ENCODE assay signal across 9 mouse cellular contexts in genomic region chr11:70351868-70352267, GRCm38 (mm10). TPM values are rescaled to one million over a fixed set of nuclear protein-coding genes. Genes with fewer than 3 reads are reported as not detected.
DNase-seq lines count a peak whose midpoint lies in the region; ATAC-seq and TF ChIP-seq lines count a peak whose summit lies in the region.
"Had no signal": no experiment of that assay in that cellular context is flagged by ENCODE, and none has a peak within 500 bp of the region (broad histone marks: within the 10 kb centered on the region; RNA-seq: fewer than 3 reads in every experiment).

TSS of gene Alox15 (minus strand) at chr11:70352031.

- no peaks in the 10 kb centered on the region for H3K9me3 ChIP-seq in heart, embryonic 13.5 days
- H3K9me3 ChIP-seq in liver, embryonic 13.5 days (replicated peaks) = no peaks in the 10 kb centered on the region

- H3K27me3 ChIP-seq in heart, embryonic 13.5 days (replicated peaks) = peaks cover 83% of the 10 kb centered on the region
- H3K27me3 ChIP-seq in liver, embryonic 13.5 days = peaks cover 71% of the 10 kb centered on the region

- H3K27ac ChIP-seq in heart, embryonic 13.5 days (replicated peaks) = no peak within 1 kb of the TSS
- no peak within 1 kb of the TSS for H3K27ac ChIP-seq in liver, embryonic 13.5 days
- H3K27ac ChIP-seq in layer of hippocampus, adult 2 months = no peak within 1 kb of the TSS
- H3K27ac ChIP-seq: macrophage had no signal

- no peak for TF ChIP-seq CTCF in layer of hippocampus, adult 2 months (conservative IDR thresholded peaks at IDR 0.05)

- no peak for ATAC-seq in heart, embryonic 13.5 days (ENCODE audit: extremely low read depth, insufficient number of reproducible peaks, low FRiP score, low TSS enrichment)
- no peak for ATAC-seq in liver, embryonic 13.5 days (ENCODE audit: low read depth)
- ATAC-seq in erythroid progenitor cell, adult 5-6 weeks (replicated peaks; ENCODE audit: low FRiP score, poor library complexity, severe bottlenecking) = no peak

- DNase-seq in kidney, postnatal 4 days = peak; percentile 20 to 21
- DNase-seq in kidney, postnatal 10 days = no peak
- peak; percentile 12 for DNase-seq in liver, embryonic 13.5 days
- peak; percentile 15 for DNase-seq in retina, embryonic 14.5 days (ENCODE audit: low spot score)
- DNase-seq in adrenal gland, postnatal 4 days (ENCODE audit: low spot score in 2 of 2) = no peak
- no peak for DNase-seq in layer of hippocampus, adult 2 months (ENCODE audit: low spot score in 2 of 2)

- H3K9ac ChIP-seq in heart, embryonic 13.5 days = peak within 1 kb of the TSS; percentile 52
- H3K9ac ChIP-seq in liver, embryonic 13.5 days = no peak within 1 kb of the TSS

- H3K4me1 ChIP-seq in heart, embryonic 13.5 days = peaks cover 9% of the 10 kb centered on the region
- H3K4me1 ChIP-seq in liver, embryonic 13.5 days (replicated peaks) = peaks cover 10% of the 10 kb centered on the region

- peak within 1 kb of the TSS; percentile 74 for H3K4me2 ChIP-seq in heart, embryonic 13.5 days
- peak within 1 kb of the TSS; percentile 59 for H3K4me2 ChIP-seq in liver, embryonic 13.5 days

- no peaks in the 10 kb centered on the region for H3K36me3 ChIP-seq in heart, embryonic 13.5 days
- H3K36me3 ChIP-seq in liver, embryonic 13.5 days = no peaks in the 10 kb centered on the region

- peak within 1 kb of the TSS; percentile 46 for H3K4me3 ChIP-seq in heart, embryonic 13.5 days
- H3K4me3 ChIP-seq in liver, embryonic 13.5 days (replicated peaks) = peak within 1 kb of the TSS; percentile 37
- H3K4me3 ChIP-seq in layer of hippocampus, adult 2 months = no peak within 1 kb of the TSS; the same call in 1 of the 2 replicates

- WGBS in heart, embryonic 13.5 days = 1% methylated on average over 19 of the region's 19 CpGs
- WGBS in liver, embryonic 13.5 days (ENCODE audit: insufficient replicate concordance) = 2% methylated on average over 19 of the region's 19 CpGs

RNA-seq across cellular contexts. Expression of gene Alox15, which starts in this region (rescaled TPM):
- 0.05 TPM in 1 of 2 replicates, not detected in the other for polyA plus RNA-seq in heart, embryonic 13.5 days (2015; fragmentation: Nextera tagmentation; extraction: Ambion mirVana)
- 1.1 TPM in 2 replicates for polyA plus RNA-seq in liver, embryonic 13.5 days (2015; fragmentation: Nextera tagmentation; extraction: Ambion mirVana)
- total RNA-seq in erythroid progenitor cell, adult 5-6 weeks (2015; ENCODE audit: low replicate concordance) = 5.4 and 17.6 TPM in 2 replicates
- total RNA-seq in erythroid progenitor cell, adult 5-6 weeks (2017; ENCODE audit: low replicate concordance) = 3.6 and 5.7 TPM in 2 replicates
- total RNA-seq in adrenal gland, postnatal 4 days (2021) = 1 to 10 TPM in 1 of 2 experiments, under 1 TPM in 1; 0.95 to 1.5 TPM
- under 1 TPM in 1 of 2 experiments, not detected in 1; 0.26 TPM for total RNA-seq in layer of hippocampus, adult 2 months (2021)
- polyA plus RNA-seq: macrophage had no signal

Comparison
In these comparisons a context has a peak if more than half of its experiments do, and no peak if none do; other contexts are left out.
1. DNase-seq: peak in kidney, postnatal 4 days (2 of 2), liver, embryonic 13.5 days (single experiment) and retina, embryonic 14.5 days (single experiment); none in kidney, postnatal 10 days (single experiment), adrenal gland, postnatal 4 days (0 of 2) and layer of hippocampus, adult 2 months (0 of 2).